ENCODE assay signal across 7 mouse cellular contexts in the genomic region with DNA sequence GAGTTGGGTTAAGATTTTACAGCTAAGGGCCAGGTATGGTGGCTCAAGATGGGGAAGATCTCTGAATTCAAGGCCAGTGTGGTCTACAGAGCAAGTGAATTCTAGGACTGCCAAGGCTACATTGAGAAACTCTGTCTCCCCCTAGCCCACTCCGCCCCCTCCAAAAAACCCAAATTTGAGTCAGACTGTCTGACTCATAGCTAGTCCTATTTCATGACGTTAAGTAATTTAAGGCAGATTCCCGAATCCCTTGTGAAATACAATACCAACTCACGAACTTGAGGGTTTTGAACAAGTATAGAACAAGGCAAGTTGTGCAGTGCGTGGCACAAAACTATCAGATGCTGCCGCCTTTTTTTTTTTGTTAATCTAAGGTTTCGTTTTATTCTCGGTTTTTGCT. TPM values are rescaled to one million over a fixed set of nuclear protein-coding genes. Genes with fewer than 3 reads are reported as not detected.
DNase-seq lines count a peak whose midpoint lies in the region; ATAC-seq lines count a peak whose summit lies in the region.

No protein-coding gene starts in this region.

- no peaks in the 10 kb centered on the region for H3K27me3 ChIP-seq in lung, embryonic 16.5 days (ENCODE audit: control insufficient read depth, insufficient read depth, low read depth, low read length)
- H3K27me3 ChIP-seq in embryonic facial prominence, embryonic 14.5 days (replicated peaks; ENCODE audit: control insufficient read depth, insufficient read depth, low read length), result no peaks in the 10 kb centered on the region
- H3K27me3 ChIP-seq in limb, embryonic 12.5 days, result no peaks in the 10 kb centered on the region; the same call in 1 of the 2 replicates
- no peaks in the 10 kb centered on the region for H3K27me3 ChIP-seq in stomach, embryonic 15.5 days (replicated peaks)

- 50% methylated on average over 8 of the region's 8 CpGs for WGBS in lung, embryonic 16.5 days
- 49% methylated on average over 8 of the region's 8 CpGs for WGBS in embryonic facial prominence, embryonic 14.5 days
- WGBS in limb, embryonic 12.5 days, result 46% methylated on average over 8 of the region's 8 CpGs
- WGBS in stomach, embryonic 15.5 days, result 42% methylated on average over 8 of the region's 8 CpGs

- peaks cover 5% of the 10 kb centered on the region for H3K4me1 ChIP-seq in lung, embryonic 16.5 days (replicated peaks; ENCODE audit: control insufficient read depth, insufficient read depth, low read length)
- H3K4me1 ChIP-seq in embryonic facial prominence, embryonic 14.5 days (ENCODE audit: control insufficient read depth, insufficient read depth, low read length), result peaks cover 11% of the 10 kb centered on the region
- peaks cover 7% of the 10 kb centered on the region for H3K4me1 ChIP-seq in limb, embryonic 12.5 days (replicated peaks)
- 0 out of 2 replicates have a peak, but pooled peaks cover 4% of the 10 kb centered on the region for H3K4me1 ChIP-seq in stomach, embryonic 15.5 days

- peak overlapping the region; percentile 87 for H3K4me3 ChIP-seq in lung, embryonic 16.5 days (ENCODE audit: low read length)
- H3K4me3 ChIP-seq in embryonic facial prominence, embryonic 14.5 days (ENCODE audit: low read depth, low read length), result peak overlapping the region; percentile 58
- H3K4me3 ChIP-seq in limb, embryonic 12.5 days (replicated peaks), result peak overlapping the region; percentile 81
- peak overlapping the region; percentile 78 for H3K4me3 ChIP-seq in stomach, embryonic 15.5 days (replicated peaks)

- H3K9ac ChIP-seq in lung, embryonic 16.5 days (ENCODE audit: low read length), result peak overlapping the region; percentile 85
- peak overlapping the region; percentile 73 for H3K9ac ChIP-seq in embryonic facial prominence, embryonic 14.5 days (ENCODE audit: low read depth, low read length)
- H3K9ac ChIP-seq in limb, embryonic 12.5 days (replicated peaks), result no peak overlapping the region; the same call in 1 of the 2 replicates
- H3K9ac ChIP-seq in stomach, embryonic 15.5 days, result no peak overlapping the region; the same call in 1 of the 2 replicates

- H3K9me3 ChIP-seq in lung, embryonic 16.5 days (ENCODE audit: control insufficient read depth, low read length), result no peaks in the 10 kb centered on the region
- H3K9me3 ChIP-seq in embryonic facial prominence, embryonic 14.5 days (ENCODE audit: control insufficient read depth, low read length), result no peaks in the 10 kb centered on the region
- no peaks in the 10 kb centered on the region for H3K9me3 ChIP-seq in limb, embryonic 12.5 days
- H3K9me3 ChIP-seq in stomach, embryonic 15.5 days, result no peaks in the 10 kb centered on the region

- DNase-seq in lung, postnatal 10 days, result no peak
- no peak for DNase-seq in embryonic facial prominence, embryonic 14.5 days (ENCODE audit: low spot score)
- DNase-seq in right cerebral cortex, postnatal 4 days, result no peak
- DNase-seq in layer of hippocampus, adult 9-11 months, result no peak

- H3K27ac ChIP-seq in lung, embryonic 16.5 days (ENCODE audit: low read length), result no peak overlapping the region; the same call in 1 of the 2 replicates
- peak overlapping the region; percentile 61; the same call in 1 of the 2 replicates for H3K27ac ChIP-seq in embryonic facial prominence, embryonic 14.5 days (replicated peaks; ENCODE audit: low read depth, low read length)
- H3K27ac ChIP-seq in limb, embryonic 12.5 days, result no peak overlapping the region
- H3K27ac ChIP-seq in stomach, embryonic 15.5 days, result peak overlapping the region; percentile 41; the same call in 1 of the 2 replicates

- H3K4me2 ChIP-seq in lung, embryonic 16.5 days (ENCODE audit: low read depth, low read length), result peak overlapping the region; percentile 96
- peak overlapping the region; percentile 86 for H3K4me2 ChIP-seq in embryonic facial prominence, embryonic 14.5 days (ENCODE audit: low read depth, low read length)
- H3K4me2 ChIP-seq in limb, embryonic 12.5 days, result peak overlapping the region; percentile 90
- H3K4me2 ChIP-seq in stomach, embryonic 15.5 days, result peak overlapping the region; percentile 92

- no peaks in the 10 kb centered on the region for H3K36me3 ChIP-seq in lung, embryonic 16.5 days (ENCODE audit: control insufficient read depth, insufficient read depth, low read length)
- H3K36me3 ChIP-seq in embryonic facial prominence, embryonic 14.5 days (ENCODE audit: control insufficient read depth, insufficient read depth, low read length), result peaks cover 1% of the 10 kb centered on the region; the same call in 1 of the 2 replicates
- H3K36me3 ChIP-seq in limb, embryonic 12.5 days, result peaks cover 7% of the 10 kb centered on the region; the same call in 1 of the 2 replicates
- H3K36me3 ChIP-seq in stomach, embryonic 15.5 days, result 0 out of 2 replicates have a peak, but pooled peaks cover 1% of the 10 kb centered on the region

- ATAC-seq in lung, embryonic 16.5 days (ENCODE audit: low read depth), result no peak
- no peak for ATAC-seq in embryonic facial prominence, embryonic 14.5 days (ENCODE audit: low read depth)
- ATAC-seq in limb, embryonic 12.5 days (ENCODE audit: insufficient number of reproducible peaks, insufficient read depth, low FRiP score, low TSS enrichment, low read depth), result no peak
- no peak for ATAC-seq in stomach, embryonic 15.5 days (ENCODE audit: insufficient read depth, low FRiP score, low read depth)

RNA-seq across cellular contexts. Expression of gene Snf8, which starts 0.6 kb away (rescaled TPM):
- polyA plus RNA-seq in lung, embryonic 16.5 days (2015; fragmentation: Nextera tagmentation; extraction: Ambion mirVana), result 84.3 and 92.0 TPM in 2 replicates
- 33.4 and 36.6 TPM in 2 replicates for polyA plus RNA-seq in embryonic facial prominence, embryonic 14.5 days (2014; fragmentation: Nextera tagmentation; extraction: Ambion mirVana)
- 89.8 and 103 TPM in 2 replicates for polyA plus RNA-seq in limb, embryonic 12.5 days (2016; fragmentation: Nextera tagmentation; extraction: Ambion mirVana)
- polyA plus RNA-seq in stomach, embryonic 15.5 days (2015; fragmentation: Nextera tagmentation; extraction: Ambion mirVana), result 87.6 and 98.6 TPM in 2 replicates

RNA-seq across cellular contexts. Expression of gene Gip, which starts 9.8 kb away (rescaled TPM):
- polyA plus RNA-seq in lung, embryonic 16.5 days (2015; fragmentation: Nextera tagmentation; extraction: Ambion mirVana), result not detected in 2 replicates
- polyA plus RNA-seq in embryonic facial prominence, embryonic 14.5 days (2014; fragmentation: Nextera tagmentation; extraction: Ambion mirVana), result not detected in 2 replicates
- polyA plus RNA-seq in limb, embryonic 12.5 days (2016; fragmentation: Nextera tagmentation; extraction: Ambion mirVana), result not detected in 2 replicates
- polyA plus RNA-seq in stomach, embryonic 15.5 days (2015; fragmentation: Nextera tagmentation; extraction: Ambion mirVana), result 2.3 and 2.9 TPM in 2 replicates

RNA-seq across cellular contexts. Expression of gene Igf2bp1, which starts 28.4 kb away (rescaled TPM):
- polyA plus RNA-seq in lung, embryonic 16.5 days (2015; fragmentation: Nextera tagmentation; extraction: Ambion mirVana), result 31.0 and 36.2 TPM in 2 replicates
- polyA plus RNA-seq in embryonic facial prominence, embryonic 14.5 days (2014; fragmentation: Nextera tagmentation; extraction: Ambion mirVana), result 19.9 and 31.4 TPM in 2 replicates
- polyA plus RNA-seq in limb, embryonic 12.5 days (2016; fragmentation: Nextera tagmentation; extraction: Ambion mirVana), result 110 and 122 TPM in 2 replicates
- 27.8 and 31.0 TPM in 2 replicates for polyA plus RNA-seq in stomach, embryonic 15.5 days (2015; fragmentation: Nextera tagmentation; extraction: Ambion mirVana)

RNA-seq across cellular contexts. Expression of gene Ube2z, which starts 31.1 kb away (rescaled TPM):
- polyA plus RNA-seq in lung, embryonic 16.5 days (2015; fragmentation: Nextera tagmentation; extraction: Ambion mirVana), result 36.7 and 38.4 TPM in 2 replicates
- 39.5 and 40.6 TPM in 2 replicates for polyA plus RNA-seq in embryonic facial prominence, embryonic 14.5 days (2014; fragmentation: Nextera tagmentation; extraction: Ambion mirVana)
- 46.0 and 50.9 TPM in 2 replicates for polyA plus RNA-seq in limb, embryonic 12.5 days (2016; fragmentation: Nextera tagmentation; extraction: Ambion mirVana)
- polyA plus RNA-seq in stomach, embryonic 15.5 days (2015; fragmentation: Nextera tagmentation; extraction: Ambion mirVana), result 38.2 and 39.7 TPM in 2 replicates

RNA-seq across cellular contexts. Expression of gene Atp5g1, which starts 41.4 kb away (rescaled TPM):
- 464 and 478 TPM in 2 replicates for polyA plus RNA-seq in lung, embryonic 16.5 days (2015; fragmentation: Nextera tagmentation; extraction: Ambion mirVana)
- polyA plus RNA-seq in embryonic facial prominence, embryonic 14.5 days (2014; fragmentation: Nextera tagmentation; extraction: Ambion mirVana), result 764 and 777 TPM in 2 replicates
- polyA plus RNA-seq in limb, embryonic 12.5 days (2016; fragmentation: Nextera tagmentation; extraction: Ambion mirVana), result 492 and 507 TPM in 2 replicates
- polyA plus RNA-seq in stomach, embryonic 15.5 days (2015; fragmentation: Nextera tagmentation; extraction: Ambion mirVana), result 718 and 882 TPM in 2 replicates

Comparison
In these comparisons a context has a peak if more than half of its experiments do, and no peak if none do; other contexts are left out.
1. H3K27ac ChIP-seq: peak in embryonic facial prominence, embryonic 14.5 days (single experiment) and stomach, embryonic 15.5 days (single experiment); none in lung, embryonic 16.5 days (single experiment) and limb, embryonic 12.5 days (single experiment).
2. H3K9ac ChIP-seq: peak in lung, embryonic 16.5 days (single experiment) and embryonic facial prominence, embryonic 14.5 days (single experiment); none in limb, embryonic 12.5 days (single experiment) and stomach, embryonic 15.5 days (single experiment).
3. Peak in every context shown above with its lines, with median percentiles within 50 percentile points of each other: H3K4me2 ChIP-seq and H3K4me3 ChIP-seq.